Mouse (Mus musculus): ENCODE data around the gene Hoxb7. TPM values are rescaled to one million over a fixed set of nuclear protein-coding genes. Genes with fewer than 3 reads are reported as not detected.
A peak's percentile ranks its signal among the peaks of the same experiment; 100 is the strongest.

Gene Hoxb7
- polyA plus RNA-seq, 1 experiment from 2014 or later: 0.39 TPM

GRCm38 (mm10) chr11:96289293-96289692 lies 2.9 kb downstream of the Hoxb7 start:
- no peak for ATAC-seq (ENCODE audit: low read depth)
- Histone ChIP-seq H3K4me2 (ENCODE audit: low read depth, low read length) (no peak overlapping the region), H3K4me3 (ENCODE audit: low read depth, low read length) (no peak overlapping the region), H3K27me3 (replicated peaks; ENCODE audit: control insufficient read depth, insufficient read depth, low read length) (peaks cover 98% of the 10 kb centered on the region), H3K27ac (replicated peaks; ENCODE audit: low read depth, low read length) (no peak overlapping the region), H3K9ac (ENCODE audit: low read depth, low read length) (no peak overlapping the region), H3K9me3 (ENCODE audit: control insufficient read depth, low read length) (no peaks in the 10 kb centered on the region), H3K36me3 (ENCODE audit: control insufficient read depth, insufficient read depth, low read length) (no peaks in the 10 kb centered on the region), H3K4me1 (ENCODE audit: control insufficient read depth, insufficient read depth, low read length) (peaks cover 4% of the 10 kb centered on the region; the same call in 1 of the 2 replicates)
- WGBS: 3% methylated on average over 21 of the region's 21 CpGs
- DNase-seq (ENCODE audit: low spot score): no peak

GRCm38 (mm10) chr11:96289837-96290236 lies 3.4 kb downstream of the Hoxb7 start:
- peaks cover 98% of the 10 kb centered on the region for H3K27me3 ChIP-seq (replicated peaks; ENCODE audit: control insufficient read depth, insufficient read depth, low read length)
- H3K4me1 ChIP-seq (ENCODE audit: control insufficient read depth, insufficient read depth, low read length): no peaks in the 10 kb centered on the region
- no peak overlapping the region for H3K4me3 ChIP-seq (ENCODE audit: low read depth, low read length)
- 4% methylated on average over 6 of the region's 6 CpGs for WGBS
- no peak overlapping the region for H3K4me2 ChIP-seq (ENCODE audit: low read depth, low read length)
- no peak for ATAC-seq (ENCODE audit: low read depth)
- H3K36me3 ChIP-seq (ENCODE audit: control insufficient read depth, insufficient read depth, low read length): no peaks in the 10 kb centered on the region
- H3K9me3 ChIP-seq (ENCODE audit: control insufficient read depth, low read length): no peaks in the 10 kb centered on the region
- DNase-seq (ENCODE audit: low spot score): no peak
- H3K9ac ChIP-seq (ENCODE audit: low read depth, low read length): no peak overlapping the region
- no peak overlapping the region for H3K27ac ChIP-seq (replicated peaks; ENCODE audit: low read depth, low read length)

DNA sequence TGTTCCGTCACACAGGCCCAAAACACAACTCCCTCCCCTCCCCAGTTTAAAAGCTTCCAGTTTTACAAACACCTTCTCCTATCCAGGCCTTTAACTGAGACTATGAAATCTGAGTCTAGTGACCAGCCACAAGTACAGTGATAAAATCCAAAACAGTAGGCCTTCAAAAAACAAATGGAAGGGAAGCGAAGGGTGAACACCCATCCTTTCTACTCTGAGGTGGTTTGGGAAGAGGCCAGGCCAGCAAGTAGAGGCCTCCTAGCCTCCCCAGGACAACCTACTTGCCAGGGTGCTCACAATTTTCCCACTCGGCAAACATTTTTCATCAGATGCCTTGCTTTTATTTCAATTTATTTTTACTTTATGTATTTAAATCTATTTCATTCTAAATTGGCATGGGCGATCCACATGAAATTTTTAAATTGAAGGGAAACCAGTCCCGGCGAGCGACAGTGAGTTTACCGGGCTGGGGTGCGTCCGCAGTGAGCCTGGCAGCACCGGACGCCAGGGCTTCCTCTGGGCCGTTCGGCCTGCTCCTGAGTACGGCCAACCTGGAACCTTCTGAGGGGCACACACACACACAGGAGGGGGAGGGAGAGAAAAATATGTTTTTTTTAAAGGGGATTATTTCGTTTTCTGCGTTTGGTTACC lies 4.4 kb downstream of the Hoxb7 start:
- no peaks in the 10 kb centered on the region for H3K4me1 ChIP-seq (ENCODE audit: control insufficient read depth, insufficient read depth, low read length)
- H3K4me3 ChIP-seq (ENCODE audit: low read depth, low read length): no peak overlapping the region
- no peak overlapping the region for H3K27ac ChIP-seq (replicated peaks; ENCODE audit: low read depth, low read length)
- DNase-seq (ENCODE audit: low spot score): no peak
- peaks cover 99% of the 10 kb centered on the region for H3K27me3 ChIP-seq (replicated peaks; ENCODE audit: control insufficient read depth, insufficient read depth, low read length)
- no peak overlapping the region for H3K4me2 ChIP-seq (ENCODE audit: low read depth, low read length)
- H3K9ac ChIP-seq (ENCODE audit: low read depth, low read length): no peak overlapping the region
- 4% methylated on average over 17 of the region's 17 CpGs for WGBS
- ATAC-seq (ENCODE audit: low read depth): no peak
- H3K9me3 ChIP-seq (ENCODE audit: control insufficient read depth, low read length): no peaks in the 10 kb centered on the region
- no peaks in the 10 kb centered on the region for H3K36me3 ChIP-seq (ENCODE audit: control insufficient read depth, insufficient read depth, low read length)

GRCm38 (mm10) chr11:96291681-96292564 lies 5.5 kb downstream of the Hoxb7 start, which contains the start of gene Hoxb6:
Gene Hoxb6, plus strand, starts transcription at chr11:96292476.
- no peak within 1 kb of the TSS; the same call in 1 of the 2 replicates for H3K27ac ChIP-seq (replicated peaks; ENCODE audit: low read depth, low read length)
- 3% methylated on average over 22 of the region's 22 CpGs for WGBS
- H3K4me2 ChIP-seq (ENCODE audit: low read depth, low read length): no peak within 1 kb of the TSS
- DNase-seq (ENCODE audit: low spot score): no peak
- H3K9me3 ChIP-seq (ENCODE audit: control insufficient read depth, low read length): no peaks in the 10 kb centered on the region
- no peaks in the 10 kb centered on the region for H3K36me3 ChIP-seq (ENCODE audit: control insufficient read depth, insufficient read depth, low read length)
- no peak for ATAC-seq (ENCODE audit: low read depth)
- peak within 1 kb of the TSS; percentile 2; the same call in 1 of the 2 replicates for H3K4me3 ChIP-seq (ENCODE audit: low read depth, low read length)
- H3K9ac ChIP-seq (ENCODE audit: low read depth, low read length): 0 out of 2 replicates have a peak within 1 kb of the TSS, but pooled peaks have one; percentile 19
- H3K4me1 ChIP-seq (ENCODE audit: control insufficient read depth, insufficient read depth, low read length): no peaks in the 10 kb centered on the region
- H3K27me3 ChIP-seq (replicated peaks; ENCODE audit: control insufficient read depth, insufficient read depth, low read length): peaks cover 99% of the 10 kb centered on the region

- 2% methylated on average over 12 of the region's 12 CpGs for WGBS
- H3K9me3 ChIP-seq (ENCODE audit: control insufficient read depth, low read length): no peaks in the 10 kb centered on the region
- H3K9ac ChIP-seq (ENCODE audit: low read depth, low read length): 0 out of 2 replicates have a peak overlapping the region, but pooled peaks have one; percentile 19
- ATAC-seq (ENCODE audit: low read depth) (no peak), DNase-seq (ENCODE audit: low spot score) (no peak)
- peaks cover 99% of the 10 kb centered on the region for H3K27me3 ChIP-seq (replicated peaks; ENCODE audit: control insufficient read depth, insufficient read depth, low read length)
- H3K4me2 ChIP-seq (ENCODE audit: low read depth, low read length): no peak overlapping the region
- no peaks in the 10 kb centered on the region for H3K36me3 ChIP-seq (ENCODE audit: control insufficient read depth, insufficient read depth, low read length)
- H3K4me1 ChIP-seq (ENCODE audit: control insufficient read depth, insufficient read depth, low read length): no peaks in the 10 kb centered on the region
- no peak overlapping the region for H3K27ac ChIP-seq (replicated peaks; ENCODE audit: low read depth, low read length)
- H3K4me3 ChIP-seq (ENCODE audit: low read depth, low read length): no peak overlapping the region; the same call in 1 of the 2 replicates
Measured at GRCm38 (mm10) chr11:96292565-96293301, 6.3 kb downstream of the Hoxb7 start.

- WGBS: under 1% methylated on average over 20 of the region's 22 CpGs
- no peaks in the 10 kb centered on the region for H3K36me3 ChIP-seq (ENCODE audit: control insufficient read depth, insufficient read depth, low read length)
- H3K4me1 ChIP-seq (ENCODE audit: control insufficient read depth, insufficient read depth, low read length): no peaks in the 10 kb centered on the region
- peak overlapping the region; percentile 2; the same call in 1 of the 2 replicates for H3K4me3 ChIP-seq (ENCODE audit: low read depth, low read length)
- 0 out of 2 replicates have a peak overlapping the region, but pooled peaks have one; percentile 19 for H3K9ac ChIP-seq (ENCODE audit: low read depth, low read length)
- peaks cover 99% of the 10 kb centered on the region for H3K27me3 ChIP-seq (replicated peaks; ENCODE audit: control insufficient read depth, insufficient read depth, low read length)
- ATAC-seq (ENCODE audit: low read depth) (no peak), DNase-seq (ENCODE audit: low spot score) (no peak)
- H3K9me3 ChIP-seq (ENCODE audit: control insufficient read depth, low read length): no peaks in the 10 kb centered on the region
- no peak overlapping the region for H3K4me2 ChIP-seq (ENCODE audit: low read depth, low read length)
- no peak overlapping the region for H3K27ac ChIP-seq (replicated peaks; ENCODE audit: low read depth, low read length)
Measured at GRCm38 (mm10) chr11:96293302-96293921, 7.0 kb downstream of the Hoxb7 start.

DNA sequence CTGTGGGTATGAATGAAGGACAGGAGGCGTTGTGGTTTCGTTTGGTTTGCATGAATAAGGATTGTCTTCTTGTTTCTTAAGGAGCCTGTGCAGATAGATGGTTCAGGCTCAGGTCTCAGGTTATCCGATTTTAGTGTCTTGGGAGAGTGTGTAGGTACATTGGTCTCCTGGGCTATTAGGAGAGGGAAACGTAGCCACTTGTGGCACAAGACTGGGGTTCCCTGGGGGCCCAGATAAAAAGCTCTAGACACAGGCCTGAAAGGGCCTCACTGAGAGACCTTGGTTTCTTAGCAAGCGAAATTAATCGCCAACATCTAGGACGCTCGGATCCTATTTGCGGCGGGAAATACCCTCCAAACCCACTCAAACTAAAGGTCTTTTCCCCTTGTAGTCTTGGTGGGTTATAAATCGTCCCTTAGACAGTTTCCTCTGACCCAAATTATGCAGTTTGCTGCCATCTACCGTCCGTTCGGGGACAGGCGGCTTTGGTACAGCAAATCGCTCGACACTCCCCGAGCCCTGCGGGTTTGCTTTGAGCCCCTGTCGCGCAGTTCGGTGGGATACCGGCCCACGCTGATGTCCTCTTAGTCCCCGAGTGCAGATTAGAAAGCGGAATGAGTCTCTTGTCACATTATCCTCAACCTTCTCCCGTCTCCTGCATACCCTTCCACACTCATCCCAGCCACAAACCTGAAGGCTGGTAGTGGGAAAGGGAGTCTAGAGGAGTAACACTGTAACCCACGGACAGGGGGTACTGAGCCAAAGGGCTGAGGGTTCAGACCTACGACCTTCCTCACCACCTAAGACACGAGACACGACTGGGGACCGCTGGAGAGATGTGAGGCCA lies 8.0 kb downstream of the Hoxb7 start:
- no peaks in the 10 kb centered on the region for H3K36me3 ChIP-seq (ENCODE audit: control insufficient read depth, insufficient read depth, low read length)
- no peak for ATAC-seq (ENCODE audit: low read depth)
- WGBS: under 1% methylated on average over 32 of the region's 32 CpGs
- H3K27ac ChIP-seq (replicated peaks; ENCODE audit: low read depth, low read length): no peak overlapping the region
- H3K27me3 ChIP-seq (replicated peaks; ENCODE audit: control insufficient read depth, insufficient read depth, low read length): peaks cover 99% of the 10 kb centered on the region
- peak; percentile 72 for DNase-seq (ENCODE audit: low spot score)
- H3K9me3 ChIP-seq (ENCODE audit: control insufficient read depth, low read length): no peaks in the 10 kb centered on the region
- no peaks in the 10 kb centered on the region for H3K4me1 ChIP-seq (ENCODE audit: control insufficient read depth, insufficient read depth, low read length)
- no peak overlapping the region for H3K4me2 ChIP-seq (ENCODE audit: low read depth, low read length)
- H3K4me3 ChIP-seq (ENCODE audit: low read depth, low read length): peak overlapping the region; percentile 10; the same call in 1 of the 2 replicates
- no peak overlapping the region for H3K9ac ChIP-seq (ENCODE audit: low read depth, low read length)

All from embryonic facial prominence, embryonic 14.5 days (tissue).